Mouse (Mus musculus): ENCODE data around the gene Mob4.

The Mob4 gene

GRCm38 (mm10) chr1:55171361-55172325 is 40.6 kb downstream of the Mob4 start:
- in situ Hi-C loops (cut with MboI; ENCODE audit: low pct_unique_long_range_greater_than_20kb in 1 of 2, low sequenced_read_pairs in 2 of 2, unreplicated experiment in 1 of 2): no loop called here

GRCm38 (mm10) chr1:55173720-55174557 is 42.9 kb downstream of the Mob4 start:
- in situ Hi-C loops (cut with MboI; ENCODE audit: low pct_unique_long_range_greater_than_20kb in 1 of 2, low sequenced_read_pairs in 2 of 2, unreplicated experiment in 1 of 2): no loop called here

GRCm38 (mm10) chr1:55174558-55175034 is 43.6 kb downstream of the Mob4 start:
- in situ Hi-C loops (cut with MboI; ENCODE audit: low pct_unique_long_range_greater_than_20kb in 1 of 2, low sequenced_read_pairs in 2 of 2, unreplicated experiment in 1 of 2): no loop called here

GRCm38 (mm10) chr1:55179917-55180566 is 49.0 kb downstream of the Mob4 start:
- in situ Hi-C loops (cut with MboI; ENCODE audit: low pct_unique_long_range_greater_than_20kb in 1 of 2, low sequenced_read_pairs in 2 of 2, unreplicated experiment in 1 of 2): no loop called here

- in situ Hi-C loops (cut with MboI; ENCODE audit: low pct_unique_long_range_greater_than_20kb in 1 of 2, low sequenced_read_pairs in 2 of 2, unreplicated experiment in 1 of 2): no loop called here
Observed at GRCm38 (mm10) chr1:55182392-55182791, 51.4 kb downstream of the Mob4 start.

GRCm38 (mm10) chr1:55185718-55186117 is 54.7 kb downstream of the Mob4 start:
- in situ Hi-C loops (cut with MboI; ENCODE audit: low pct_unique_long_range_greater_than_20kb in 1 of 2, low sequenced_read_pairs in 2 of 2, unreplicated experiment in 1 of 2): no loop called here

GRCm38 (mm10) chr1:55186592-55187210 is 55.7 kb downstream of the Mob4 start:
- in situ Hi-C loops (cut with MboI; ENCODE audit: low pct_unique_long_range_greater_than_20kb in 1 of 2, low sequenced_read_pairs in 2 of 2, unreplicated experiment in 1 of 2): no loop called here

- in situ Hi-C loops (cut with MboI; ENCODE audit: low pct_unique_long_range_greater_than_20kb in 1 of 2, low sequenced_read_pairs in 2 of 2, unreplicated experiment in 1 of 2): loop anchor here in 1 of 2 experiments (5.0 kb wide), 2 partner anchors 45 to 190 kb away; partner anchors contain the start of gene Mars2
Observed at GRCm38 (mm10) chr1:55192015-55192414, 61.0 kb downstream of the Mob4 start.

- in situ Hi-C loops (cut with MboI; ENCODE audit: low pct_unique_long_range_greater_than_20kb in 1 of 2, low sequenced_read_pairs in 2 of 2, unreplicated experiment in 1 of 2): loop anchor here in 1 of 2 experiments (5.0 kb wide), 2 partner anchors 44 to 189 kb away; partner anchors contain the start of gene Mars2
Observed at GRCm38 (mm10) chr1:55192824-55193223, 61.8 kb downstream of the Mob4 start.

GRCm38 (mm10) chr1:55193316-55193715 is 62.3 kb downstream of the Mob4 start:
- in situ Hi-C loops (cut with MboI; ENCODE audit: low pct_unique_long_range_greater_than_20kb in 1 of 2, low sequenced_read_pairs in 2 of 2, unreplicated experiment in 1 of 2): loop anchor here in 1 of 2 experiments (5.0 kb wide), 2 partner anchors 44 to 189 kb away; partner anchors contain the start of gene Mars2

- in situ Hi-C loops (cut with MboI; ENCODE audit: low pct_unique_long_range_greater_than_20kb in 1 of 2, low sequenced_read_pairs in 2 of 2, unreplicated experiment in 1 of 2): loop anchor here in 1 of 2 experiments (5.0 kb wide), 2 partner anchors 43 to 188 kb away; partner anchors contain the start of gene Mars2
Observed at GRCm38 (mm10) chr1:55194064-55194915, 63.3 kb downstream of the Mob4 start.

- in situ Hi-C loops (cut with MboI; ENCODE audit: low pct_unique_long_range_greater_than_20kb in 1 of 2, low sequenced_read_pairs in 2 of 2, unreplicated experiment in 1 of 2): no loop called here
Observed at GRCm38 (mm10) chr1:55195021-55195420, 64.0 kb downstream of the Mob4 start.

- in situ Hi-C loops (cut with MboI; ENCODE audit: low pct_unique_long_range_greater_than_20kb in 1 of 2, low sequenced_read_pairs in 2 of 2, unreplicated experiment in 1 of 2): no loop called here
Observed at GRCm38 (mm10) chr1:55196327-55197003, 65.4 kb downstream of the Mob4 start.

- in situ Hi-C loops (cut with MboI; ENCODE audit: low pct_unique_long_range_greater_than_20kb in 1 of 2, low sequenced_read_pairs in 2 of 2, unreplicated experiment in 1 of 2): no loop called here
Observed at GRCm38 (mm10) chr1:55198719-55199118, 67.7 kb downstream of the Mob4 start.

GRCm38 (mm10) chr1:55201850-55202752 is 71.1 kb downstream of the Mob4 start:
- in situ Hi-C loops (cut with MboI; ENCODE audit: low pct_unique_long_range_greater_than_20kb in 1 of 2, low sequenced_read_pairs in 2 of 2, unreplicated experiment in 1 of 2): no loop called here
